Mouse (Mus musculus) adrenal gland (tissue): Measurements from ENCODE around the gene Gm28510.
"Not testable (repeated sequence)": the region's sequence is repeated elsewhere in the genome, so short reads cannot be mapped to it uniquely, and the experiment has no call there.

ENCODE experiments used
- intact Hi-C: fragments of 180-260 bp; cut with DNase I; formaldehyde crosslinking; loops from one replicate; pipeline ENCODE4 v1.15.1; 2025
- long read RNA-seq, 2 experiments: library from polyadenylated mRNA; unstranded; transcript quantifications; one replicate each; pipeline ENCODE4 v2.0.0; 2020; ENCODE audit warnings: borderline replicate concordance in 1 of 2; ENCODE audit not compliant: insufficient replicate concordance in 1 of 2

Gene Gm28510
- long read RNA-seq, experiment 1: 0 reads
- long read RNA-seq, experiment 2: 0 reads

- intact Hi-C loops: not testable (repeated sequence)
Observed at GRCm38 (mm10) chrY:10412437-10412836, at the start of gene Gm28510. Gm28510 (plus strand) TSS chrY:10412737.
